Mouse (Mus musculus): Measurements from ENCODE around the gene Large2. TPM values are rescaled to one million over a fixed set of nuclear protein-coding genes. Genes with fewer than 3 reads are reported as not detected.

Gene Large2
- total RNA-seq, 2 experiments from 2014 or later, result not detected

DNA sequence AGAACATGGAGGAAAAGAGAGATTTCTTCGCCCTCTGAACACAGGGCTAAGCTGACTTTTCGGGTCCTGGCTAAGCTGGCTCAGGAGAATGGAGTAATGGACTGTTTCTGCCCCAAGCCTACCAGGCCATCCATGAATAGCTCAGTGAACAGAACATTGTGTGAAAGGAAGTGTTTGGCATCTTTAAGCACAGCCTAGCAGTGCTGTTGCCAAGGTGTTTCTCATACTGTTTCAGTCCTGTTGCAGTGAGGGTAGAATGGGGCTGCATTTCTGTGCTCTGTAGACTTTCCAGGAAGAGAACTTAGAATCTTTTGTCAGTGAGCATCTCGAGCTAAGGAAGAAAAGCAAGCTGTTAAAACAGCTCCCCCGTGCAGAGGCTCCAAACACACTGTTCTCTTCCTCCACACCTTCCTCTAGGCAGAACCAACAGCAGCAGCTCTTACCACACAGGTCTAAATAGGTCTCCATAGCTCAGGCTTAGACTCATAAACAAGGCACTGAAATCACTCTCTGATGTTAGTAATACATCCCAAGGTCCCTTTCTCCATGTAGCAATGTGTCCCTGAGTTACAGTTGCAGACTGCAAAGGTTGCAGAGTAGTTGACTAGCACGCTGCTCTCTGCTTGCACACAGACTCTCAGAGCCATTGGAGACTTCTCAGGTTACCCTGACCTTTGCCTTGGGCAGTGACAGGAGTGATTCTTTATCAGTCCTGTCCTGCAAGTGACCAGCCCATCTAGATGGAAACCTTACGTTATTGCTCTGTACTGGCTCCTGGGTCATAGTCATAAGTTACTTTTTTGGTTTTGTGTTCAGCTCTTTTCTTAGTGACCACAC lies 24.9 kb downstream of the Large2 start:
- ATAC-seq (replicated peaks; ENCODE audit: low FRiP score, low TSS enrichment, poor library complexity, severe bottlenecking), result no peak

- ATAC-seq (replicated peaks; ENCODE audit: low FRiP score, low TSS enrichment, poor library complexity, severe bottlenecking), result no peak
Measured at GRCm38 (mm10) chr2:92347191-92347590, 27.5 kb downstream of the Large2 start.

GRCm38 (mm10) chr2:92342418-92342817 lies 32.3 kb downstream of the Large2 start:
- ATAC-seq (replicated peaks; ENCODE audit: low FRiP score, low TSS enrichment, poor library complexity, severe bottlenecking), result no peak

DNA sequence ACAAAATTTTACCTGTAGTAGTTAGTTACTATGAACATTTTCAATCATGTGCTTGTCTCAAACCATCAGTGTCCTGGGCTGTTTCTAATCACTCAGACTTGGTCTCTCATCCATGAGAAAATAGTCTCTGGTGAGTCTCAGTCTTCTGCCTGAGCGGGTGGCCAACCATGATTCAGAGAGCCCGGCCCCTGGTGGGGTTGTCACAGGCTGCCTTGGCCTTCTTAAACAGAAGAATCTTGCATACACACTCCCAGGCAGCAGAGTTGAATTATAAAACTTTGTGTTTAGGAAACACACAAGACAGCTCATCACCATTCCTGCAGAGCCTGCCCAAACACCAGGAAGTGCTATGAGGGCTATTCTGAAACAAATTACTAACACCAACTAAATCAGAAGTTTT lies 42.8 kb downstream of the Large2 start:
- no peak for ATAC-seq (replicated peaks; ENCODE audit: low FRiP score, low TSS enrichment, poor library complexity, severe bottlenecking)

DNA sequence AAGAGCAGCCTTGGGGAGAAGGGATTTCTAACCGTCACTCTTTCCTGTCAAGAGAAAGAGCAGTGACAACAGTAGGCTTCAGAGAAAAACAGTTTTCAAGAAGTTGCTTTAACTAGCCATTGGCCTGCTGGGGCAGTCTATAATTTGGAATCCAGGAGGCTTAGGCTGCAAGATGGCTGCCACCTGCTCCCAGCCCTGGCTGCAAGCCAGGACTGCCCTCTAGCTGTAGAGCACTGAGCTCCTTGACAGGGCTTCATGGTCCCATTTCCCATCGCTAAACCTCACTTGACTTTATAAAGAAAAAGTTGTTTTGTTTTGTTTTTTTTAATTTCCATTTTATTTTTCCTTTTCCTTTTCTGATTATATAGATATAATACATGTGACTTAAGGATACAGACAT lies 43.3 kb downstream of the Large2 start:
- ATAC-seq (replicated peaks; ENCODE audit: low FRiP score, low TSS enrichment, poor library complexity, severe bottlenecking), result no peak

DNA sequence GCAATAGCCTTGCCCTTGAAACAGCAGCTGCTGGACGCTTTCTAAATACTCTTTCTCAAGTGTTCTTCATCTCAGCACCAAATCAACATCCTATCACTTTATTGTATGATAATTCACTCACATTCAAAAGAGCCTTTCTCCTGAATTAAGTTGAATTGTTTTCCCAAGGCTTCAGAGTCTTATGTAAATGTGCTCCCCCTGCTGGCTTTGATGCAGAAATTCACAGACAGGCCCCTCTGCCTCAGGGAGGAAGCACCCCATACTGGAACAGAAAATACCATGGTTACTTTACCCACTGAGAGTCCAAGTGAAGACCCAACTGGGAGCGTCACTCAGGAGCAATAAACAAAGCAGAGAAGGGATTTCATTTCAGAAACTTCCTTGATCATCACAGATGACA lies 43.8 kb downstream of the Large2 start:
- ATAC-seq (replicated peaks; ENCODE audit: low FRiP score, low TSS enrichment, poor library complexity, severe bottlenecking), result peak; percentile 78; the same call in 1 of the 2 replicates

- ATAC-seq (replicated peaks; ENCODE audit: low FRiP score, low TSS enrichment, poor library complexity, severe bottlenecking), result no peak
Measured at GRCm38 (mm10) chr2:92328206-92328605, 46.5 kb downstream of the Large2 start.

DNA sequence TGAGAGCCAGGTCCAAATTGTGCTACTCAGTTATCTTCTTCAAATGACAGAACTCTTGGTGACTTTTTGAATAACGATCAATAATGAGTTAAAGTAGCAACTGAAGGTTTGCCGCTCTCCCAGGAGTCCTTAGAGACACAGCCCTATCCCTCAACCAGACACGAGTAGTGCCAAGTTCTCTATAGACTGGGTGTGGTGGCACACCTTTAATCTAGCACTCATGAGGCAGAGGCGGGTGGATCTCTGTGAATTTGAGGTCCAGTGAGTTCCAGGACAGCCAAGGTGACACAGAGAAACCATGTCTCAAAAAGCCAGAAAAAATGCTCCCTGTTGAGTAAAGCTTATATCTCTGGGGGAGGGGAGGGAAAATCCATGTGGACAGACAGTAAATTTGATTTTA lies 47.1 kb downstream of the Large2 start:
- no peak for ATAC-seq (replicated peaks; ENCODE audit: low FRiP score, low TSS enrichment, poor library complexity, severe bottlenecking)

GRCm38 (mm10) chr2:92326221-92326620 lies 48.4 kb downstream of the Large2 start:
- ATAC-seq (replicated peaks; ENCODE audit: low FRiP score, low TSS enrichment, poor library complexity, severe bottlenecking), result no peak

DNA sequence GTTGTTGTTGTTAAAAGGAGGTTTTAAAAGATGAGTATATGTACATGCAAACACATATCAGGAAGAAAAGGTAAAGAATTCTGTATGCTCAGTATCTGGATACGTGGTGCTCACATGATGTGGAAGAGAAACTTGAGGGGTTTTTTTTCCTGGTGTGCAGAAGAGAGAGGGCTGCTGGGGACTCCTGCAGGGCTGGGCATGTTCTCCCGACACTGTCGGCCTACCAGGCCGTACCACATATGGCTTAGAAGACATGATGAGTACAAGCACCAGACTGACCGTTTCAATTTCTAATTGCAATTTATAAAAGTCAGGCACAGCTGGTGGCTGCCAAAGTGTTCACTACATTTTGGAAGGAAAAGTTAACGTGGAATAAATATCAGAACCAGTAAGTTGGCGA lies 49.0 kb downstream of the Large2 start:
- ATAC-seq (replicated peaks; ENCODE audit: low FRiP score, low TSS enrichment, poor library complexity, severe bottlenecking), result no peak

DNA sequence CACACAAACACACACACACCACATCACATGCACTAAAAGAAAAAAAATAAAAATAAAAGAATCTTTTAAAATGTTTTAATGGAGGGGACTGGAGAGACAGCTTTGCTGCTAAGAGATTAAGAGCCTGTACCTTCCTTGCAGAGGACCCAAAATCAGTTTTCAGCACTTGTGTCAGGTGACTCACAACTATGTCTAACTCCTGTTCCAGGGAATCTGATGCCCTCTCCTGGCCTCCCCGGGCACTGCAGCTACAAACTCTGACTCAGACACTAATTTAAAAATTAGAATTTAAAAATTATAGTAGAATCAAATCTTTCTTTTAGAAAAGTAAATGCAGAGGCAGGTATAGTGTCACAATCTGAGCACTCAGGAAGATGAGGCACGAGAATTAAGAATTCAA lies 52.0 kb downstream of the Large2 start:
- ATAC-seq (replicated peaks; ENCODE audit: low FRiP score, low TSS enrichment, poor library complexity, severe bottlenecking), result 0 out of 2 replicates have a peak, but pooled peaks have one; percentile 48

DNA sequence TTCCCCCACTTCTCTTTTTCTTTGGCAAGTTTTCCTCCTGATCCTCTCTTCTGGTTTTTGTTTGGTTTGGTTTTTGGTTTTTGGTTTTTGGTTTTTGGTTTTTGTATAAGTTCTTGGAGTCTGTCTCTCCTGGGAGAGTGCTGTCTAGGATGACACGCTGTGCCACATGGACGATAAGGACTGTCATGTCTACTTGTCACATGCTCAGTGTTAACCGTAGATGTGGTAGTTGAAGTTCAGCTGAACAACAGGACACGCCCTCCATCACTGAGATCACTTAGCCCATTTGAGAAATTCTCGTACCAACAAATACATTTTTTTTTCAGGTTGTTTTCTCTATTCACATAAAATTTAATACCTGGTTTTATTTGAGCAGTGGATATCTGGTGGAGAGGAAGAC lies 57.4 kb downstream of the Large2 start:
- peak; percentile 84 for ATAC-seq (replicated peaks; ENCODE audit: low FRiP score, low TSS enrichment, poor library complexity, severe bottlenecking)

DNA sequence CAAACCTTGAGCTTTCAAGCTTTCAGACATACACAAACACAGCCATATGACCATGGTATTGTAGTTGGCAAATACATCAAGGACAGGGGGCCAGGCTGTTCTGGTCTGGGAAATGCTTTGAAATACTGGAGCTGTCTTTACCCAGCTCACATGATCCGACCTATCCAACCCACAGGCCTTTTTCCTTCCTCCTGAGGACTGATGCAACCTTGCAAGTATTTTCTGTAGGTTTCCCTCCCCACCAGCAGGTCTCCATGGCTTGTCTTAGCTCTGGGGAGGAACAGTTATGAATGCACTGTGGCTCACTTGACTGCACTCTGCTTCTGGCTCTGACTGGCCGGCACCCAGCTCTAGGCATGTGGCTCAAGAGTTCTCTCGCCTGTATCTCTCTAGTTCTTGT lies 58.0 kb downstream of the Large2 start:
- ATAC-seq (replicated peaks; ENCODE audit: low FRiP score, low TSS enrichment, poor library complexity, severe bottlenecking), result no peak

Other genes with a start within 250 kb of the Large2 start
- gene Pex16, start 193 bp downstream of the Large2 start, total RNA-seq (2014; fragmentation: Nextera tagmentation), result 13.1 and 25.7 TPM in 2 replicates
- 12.1 and 17.2 TPM in 2 replicates for gene Pex16, start 193 bp downstream of the Large2 start, total RNA-seq (2017)
- gene 1700029I15Rik, start 7.7 kb upstream of the Large2 start, total RNA-seq (2014; fragmentation: Nextera tagmentation), result 1.2 and 1.5 TPM in 2 replicates
- gene 1700029I15Rik, start 7.7 kb upstream of the Large2 start, total RNA-seq (2017), result 1.1 and 2.5 TPM in 2 replicates
- gene Mapk8ip1, start 26.4 kb upstream of the Large2 start, total RNA-seq (2014; fragmentation: Nextera tagmentation), result not detected in 2 replicates
- gene Mapk8ip1, start 26.4 kb upstream of the Large2 start, total RNA-seq (2017), result not detected in 2 replicates
- 16.1 and 21.0 TPM in 2 replicates for gene Cry2, start 59.2 kb upstream of the Large2 start, total RNA-seq (2014; fragmentation: Nextera tagmentation)
- gene Cry2, start 59.2 kb upstream of the Large2 start, total RNA-seq (2017), result 8.4 and 9.6 TPM in 2 replicates
- 27.9 and 29.0 TPM in 2 replicates for gene Slc35c1, start 85.7 kb upstream of the Large2 start, total RNA-seq (2014; fragmentation: Nextera tagmentation)
- 8.4 and 9.6 TPM in 2 replicates for gene Slc35c1, start 85.7 kb upstream of the Large2 start, total RNA-seq (2017)
- gene Chst1, start 224.8 kb upstream of the Large2 start, total RNA-seq (2014; fragmentation: Nextera tagmentation), result 1.5 TPM in 1 of 2 replicates, not detected in the other
- 0.27 and 0.28 TPM in 2 replicates for gene Chst1, start 224.8 kb upstream of the Large2 start, total RNA-seq (2017)

Measured in megakaryocyte-erythroid progenitor cell, adult 5-6 weeks (primary cell).